Mouse (Mus musculus) hindlimb bud, embryonic 11.5 days (tissue): ENCODE measurements at regions not wholly inside any gene's neighbourhood (a gene's known extent, or its start where the extent isn't known, plus 50 kb on each side); places are given as distances from the start of the nearest gene placed in this dataset.
A peak's percentile ranks its signal among the peaks of the same experiment; 100 is the strongest.

Source experiments
- DNase-seq: peaks from one replicate; pipeline ENCODE4 v3.0.0-alpha.2; 2012; ENCODE audit warnings: low read depth, low spot score; ENCODE audit errors: extremely low spot score

GRCm38 (mm10) chr6:50776931-50777495 lies 122.8 kb upstream of the Npvf start:
- peak; percentile 49 for DNase-seq

- DNase-seq = no peak
These were observed 123.6 kb upstream of the Npvf start for GRCm38 (mm10) chr6:50777827-50778226.

- DNase-seq = no peak
These were observed 126.4 kb upstream of the Npvf start for GRCm38 (mm10) chr6:50780677-50781076.

GRCm38 (mm10) chr6:50781271-50781670 lies 127.0 kb upstream of the Npvf start:
- DNase-seq = no peak

- DNase-seq = no peak
These were observed 128.0 kb upstream of the Npvf start for GRCm38 (mm10) chr6:50782221-50782620.

GRCm38 (mm10) chr6:50783494-50783893 lies 129.3 kb upstream of the Npvf start:
- DNase-seq = no peak

GRCm38 (mm10) chr6:50784381-50784780 lies 130.1 kb upstream of the Npvf start:
- no peak for DNase-seq

- DNase-seq = no peak
These were observed 133.4 kb upstream of the Npvf start for GRCm38 (mm10) chr6:50787666-50788065.

- DNase-seq = no peak
These were observed 145.7 kb upstream of the Npvf start for GRCm38 (mm10) chr6:50799963-50800362.

- no peak for DNase-seq
These were observed 148.7 kb upstream of the Npvf start for GRCm38 (mm10) chr6:50802956-50803355.

GRCm38 (mm10) chr6:50804477-50805005 lies 150.3 kb upstream of the Npvf start:
- no peak for DNase-seq

GRCm38 (mm10) chr6:50806376-50807077 lies 152.3 kb upstream of the Npvf start:
- DNase-seq = no peak

GRCm38 (mm10) chr6:50807187-50808012 lies 153.2 kb upstream of the Npvf start:
- no peak for DNase-seq

- DNase-seq = no peak
These were observed 153.9 kb upstream of the Npvf start for GRCm38 (mm10) chr6:50808126-50808525.

- DNase-seq = no peak
These were observed 154.8 kb upstream of the Npvf start for GRCm38 (mm10) chr6:50808811-50809668.

- DNase-seq = no peak
These were observed 155.4 kb upstream of the Npvf start for GRCm38 (mm10) chr6:50809669-50809983.

- DNase-seq = no peak
These were observed 160.8 kb upstream of the Npvf start for GRCm38 (mm10) chr6:50814936-50815500.

- DNase-seq = no peak
These were observed 161.3 kb upstream of the Npvf start for GRCm38 (mm10) chr6:50815579-50815978.

GRCm38 (mm10) chr6:50817430-50817829 lies 163.2 kb upstream of the Npvf start:
- no peak for DNase-seq

- no peak for DNase-seq
These were observed 164.2 kb upstream of the Npvf start for GRCm38 (mm10) chr6:50818433-50818832.
